Mouse (Mus musculus): ENCODE results near the gene Sult2a6. TPM values are rescaled to one million over a fixed set of nuclear protein-coding genes. Genes with fewer than 3 reads are reported as not detected.

Sult2a6 gene
- total and polyA plus RNA-seq, 3 experiments = not detected

Other genes starting within 250 kb of the Sult2a6 start
- not detected in 2 replicates for gene Sult2a3, start 131.8 kb downstream of the Sult2a6 start, total RNA-seq (2012; rRNA removed)
- not detected in 2 replicates for gene Sult2a3, start 131.8 kb downstream of the Sult2a6 start, total RNA-seq (2014; rRNA removed)
- gene Sult2a3, start 131.8 kb downstream of the Sult2a6 start, polyA plus RNA-seq (2012; ENCODE audit: insufficient read length, low read depth) = not detected in 2 replicates
- not detected in 2 replicates for gene Obox8, start 78.7 kb upstream of the Sult2a6 start, total RNA-seq (2012; rRNA removed)
- not detected in 2 replicates for gene Obox8, start 78.7 kb upstream of the Sult2a6 start, total RNA-seq (2014; rRNA removed)
- gene Obox8, start 78.7 kb upstream of the Sult2a6 start, polyA plus RNA-seq (2012; ENCODE audit: insufficient read length, low read depth) = not detected in 2 replicates
- not detected in 2 replicates for gene Sult2a8, start 191.9 kb upstream of the Sult2a6 start, total RNA-seq (2012; rRNA removed)
- gene Sult2a8, start 191.9 kb upstream of the Sult2a6 start, total RNA-seq (2014; rRNA removed) = not detected in 2 replicates
- gene Sult2a8, start 191.9 kb upstream of the Sult2a6 start, polyA plus RNA-seq (2012; ENCODE audit: insufficient read length, low read depth) = not detected in 2 replicates
- gene Sult2a7, start 239.4 kb upstream of the Sult2a6 start, total RNA-seq (2012; rRNA removed) = not detected in 2 replicates
- gene Sult2a7, start 239.4 kb upstream of the Sult2a6 start, total RNA-seq (2014; rRNA removed) = not detected in 2 replicates
- not detected in 2 replicates for gene Sult2a7, start 239.4 kb upstream of the Sult2a6 start, polyA plus RNA-seq (2012; ENCODE audit: insufficient read length, low read depth)